Mouse (Mus musculus) left cerebral cortex, postnatal 36 days (tissue): ENCODE results near the gene Celsr2. TPM values are rescaled to one million over a fixed set of nuclear protein-coding genes. Genes with fewer than 3 reads are reported as not detected.

ENCODE experiments used
- DNase-seq, 2 experiments: peaks; one replicate each; pipeline ENCODE4 v3.0.0; 2021 to 2022; ENCODE audit warnings: low spot score in 2 of 2, mixed read lengths in 1 of 2
- intact Hi-C: fragments of 180-260 bp; cut with DNase I; formaldehyde crosslinking; loops from one replicate; pipeline ENCODE4 v1.15.1; 2025
- total RNA-seq, 2 experiments: library from RNA; stranded (reverse); gene quantifications; 2 replicates each; pipeline ENCODE4 v1.2.3; 2021

Gene Celsr2
- total RNA-seq, 2 experiments from 2014 or later, result 168 to 174 TPM

- DNase-seq, result peak; percentile 83 to 87
- intact Hi-C loops, result no loop called here
Measured at GRCm38 (mm10) chr3:108415831-108416223, 475 bp upstream of the Celsr2 start.

- intact Hi-C loops, result no loop called here
Measured at GRCm38 (mm10) chr3:108413634-108414360, 1.6 kb downstream of the Celsr2 start.

GRCm38 (mm10) chr3:108411754-108412121, 3.6 kb downstream of the Celsr2 start:
- intact Hi-C loops, result no loop called here

More at GRCm38 (mm10) chr3:108413634-108414360, 1.6 kb downstream of the Celsr2 start:
- DNase-seq, result no peak

GRCm38 (mm10) chr3:108411026-108411753, 4.2 kb downstream of the Celsr2 start:
- intact Hi-C loops, result no loop called here
- peak in 1 of 2 experiments; percentile 15 for DNase-seq

More at GRCm38 (mm10) chr3:108411754-108412121, 3.6 kb downstream of the Celsr2 start:
- DNase-seq, result peak in 1 of 2 experiments; percentile 48

- intact Hi-C loops, result no loop called here
- DNase-seq, result peak in 1 of 2 experiments; percentile 17
Measured at GRCm38 (mm10) chr3:108410359-108410714, 5.0 kb downstream of the Celsr2 start.

GRCm38 (mm10) chr3:108409656-108410358, 5.5 kb downstream of the Celsr2 start:
- DNase-seq, result no peak

GRCm38 (mm10) chr3:108408517-108409008, 6.8 kb downstream of the Celsr2 start:
- intact Hi-C loops, result loop anchor here (5.0 kb wide), 1 partner anchor 34 kb away; no protein-coding TSS in a partner anchor
- DNase-seq, result peak in 1 of 2 experiments; percentile 9

More at GRCm38 (mm10) chr3:108409656-108410358, 5.5 kb downstream of the Celsr2 start:
- intact Hi-C loops, result loop anchor here (5.0 kb wide), 1 partner anchor 32 kb away; no protein-coding TSS in a partner anchor

- intact Hi-C loops, result loop anchor here (5.0 kb wide), 1 partner anchor 36 kb away; no protein-coding TSS in a partner anchor
- DNase-seq, result peak; percentile 61
Measured at GRCm38 (mm10) chr3:108406306-108406885, 9.0 kb downstream of the Celsr2 start.

GRCm38 (mm10) chr3:108405536-108406305, 9.6 kb downstream of the Celsr2 start:
- peak; percentile 74 to 81 for DNase-seq
- intact Hi-C loops, result loop anchor here (5.0 kb wide), 1 partner anchor 37 kb away; no protein-coding TSS in a partner anchor

GRCm38 (mm10) chr3:108402528-108402920, 12.8 kb downstream of the Celsr2 start:
- intact Hi-C loops, result loop anchor here (5.0 kb wide), 1 partner anchor 160 kb away; the partner anchor contains the start of gene Tmem167b
- DNase-seq, result no peak

- DNase-seq, result peak; percentile 71 to 76
- intact Hi-C loops, result loop anchor here (5.0 kb wide), 1 partner anchor 160 kb away; the partner anchor contains the start of gene Tmem167b
Measured at GRCm38 (mm10) chr3:108401692-108402527, 13.4 kb downstream of the Celsr2 start.

- intact Hi-C loops, result loop anchor here (5.0 kb wide), 1 partner anchor 162 kb away; the partner anchor contains the start of gene Tmem167b
- peak in 1 of 2 experiments; percentile 3 for DNase-seq
Measured at GRCm38 (mm10) chr3:108400442-108400841, 14.9 kb downstream of the Celsr2 start.

GRCm38 (mm10) chr3:108398281-108398680, 17.1 kb downstream of the Celsr2 start:
- intact Hi-C loops, result no loop called here
- DNase-seq, result no peak

GRCm38 (mm10) chr3:108392793-108393192, 22.6 kb downstream of the Celsr2 start:
- intact Hi-C loops, result no loop called here
- DNase-seq, result no peak

GRCm38 (mm10) chr3:108392299-108392698, 23.1 kb downstream of the Celsr2 start:
- no peak for DNase-seq
- intact Hi-C loops, result no loop called here

- peak; percentile 94 to 96 for DNase-seq
- intact Hi-C loops, result loop anchor here (1.0 to 5.0 kb wide), 2 partner anchors 107 to 222 kb away; no protein-coding TSS in a partner anchor
Measured at GRCm38 (mm10) chr3:108389111-108389545, 26.2 kb downstream of the Celsr2 start.

GRCm38 (mm10) chr3:108386186-108386585, 29.2 kb downstream of the Celsr2 start:
- intact Hi-C loops, result loop anchor here (1.0 to 5.0 kb wide), 2 partner anchors 29 to 219 kb away; no protein-coding TSS in a partner anchor
- DNase-seq, result peak; percentile 82 to 85
